Mouse (Mus musculus) ovary, adult 10 weeks (tissue): Measurements from ENCODE around the gene Olfr190. TPM values are rescaled to one million over a fixed set of nuclear protein-coding genes. Genes with fewer than 3 reads are reported as not detected.

Experiments
- polyA plus RNA-seq: library from polyadenylated mRNA; stranded (reverse); fragments of 350-450 nt; fragmentation: Illumina TruSeq; extraction: RNeasy Lipid Tissue Mini Kit (QIAGEN cat#74804); gene quantifications from one replicate; pipeline ENCODE4 v1.2.3, GENCODE M21; 2014

The Olfr190 gene
- polyA plus RNA-seq = not detected

DNA sequence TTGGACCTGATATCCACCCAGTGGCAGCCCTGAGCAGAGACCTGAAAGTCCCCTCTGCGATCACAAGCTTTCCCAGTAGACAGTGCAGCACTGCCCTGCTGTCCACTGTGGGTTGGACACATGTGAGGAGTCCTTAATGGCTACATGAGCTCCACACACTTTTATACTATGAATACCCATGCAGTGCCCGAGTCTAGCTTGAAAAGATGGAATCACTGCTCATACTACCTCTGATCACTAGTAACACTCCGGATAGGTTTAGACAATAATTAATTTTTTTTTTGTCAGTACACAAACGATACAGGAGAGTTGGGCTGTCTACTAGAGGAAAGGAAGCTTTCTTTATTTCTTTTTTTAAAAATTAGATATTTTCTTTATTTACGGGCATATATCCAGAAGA lies at the start of gene Olfr190:
Olfr190 (minus strand) TSS at position 101 of the 400 bp plus-strand sequence.

DNA sequence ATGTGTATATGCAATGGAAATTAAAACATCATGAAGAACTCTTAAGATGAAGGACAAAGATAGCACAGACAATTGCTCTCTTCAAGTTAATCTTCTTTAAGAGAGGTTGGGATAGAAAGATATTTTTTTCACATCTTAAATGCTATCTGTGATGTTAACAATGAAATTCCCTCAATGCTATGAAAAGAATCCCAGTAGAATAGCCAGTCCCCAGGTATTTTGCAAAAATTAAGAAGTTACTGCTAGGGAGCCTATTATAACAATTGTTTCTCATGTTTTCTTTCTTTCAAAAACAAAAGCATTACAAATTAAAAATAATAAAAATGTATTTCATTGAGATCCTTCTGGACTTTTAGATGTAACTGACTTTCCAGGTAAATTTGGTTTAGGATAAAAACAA lies 43.2 kb upstream of the Olfr190 start, which contains the start of gene Olfr194:
Olfr194 (minus strand) TSS at position 101 of the 400 bp plus-strand sequence.

DNA sequence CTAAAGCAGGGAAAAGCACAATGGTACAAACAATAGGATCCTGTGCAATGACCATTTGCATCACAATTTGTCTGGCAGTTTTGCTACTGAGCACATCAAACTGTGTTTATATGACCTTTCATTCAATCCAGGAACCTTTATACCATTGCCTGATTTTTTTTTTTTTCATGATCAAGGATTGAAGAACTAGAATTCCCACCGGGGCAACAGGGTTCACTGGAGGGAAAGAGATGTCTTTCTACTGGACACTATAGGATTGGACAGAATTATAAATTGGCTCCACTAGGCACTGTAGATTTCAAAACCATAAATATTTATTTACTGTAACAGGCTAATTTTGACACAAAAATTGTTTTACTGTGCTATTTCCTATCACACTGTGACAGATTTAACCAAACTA lies 34.0 kb upstream of the Olfr190 start, which contains the start of gene Olfr193:
Olfr193 (minus strand) TSS at position 101 of the 400 bp plus-strand sequence.

DNA sequence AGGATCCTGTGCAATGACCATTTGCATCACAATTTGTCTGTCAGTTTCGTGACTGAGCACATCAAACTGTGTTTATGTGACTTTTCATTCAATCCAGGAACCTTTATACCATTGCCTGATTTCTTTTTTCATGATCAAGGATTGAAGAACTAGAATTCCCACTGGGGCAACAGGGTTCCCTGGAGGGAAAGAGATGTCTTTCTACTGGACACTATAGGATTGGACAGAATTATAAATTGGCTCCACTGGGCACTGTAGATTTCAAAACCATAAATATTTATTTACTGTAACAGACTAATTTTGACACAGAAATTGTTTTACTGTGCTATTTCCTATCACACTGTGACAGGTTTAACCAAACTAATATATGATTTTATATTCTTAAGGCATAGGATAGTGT lies 11.9 kb upstream of the Olfr190 start, which contains the start of gene Olfr191:
Olfr191 (minus strand) TSS at position 101 of the 400 bp plus-strand sequence.

DNA sequence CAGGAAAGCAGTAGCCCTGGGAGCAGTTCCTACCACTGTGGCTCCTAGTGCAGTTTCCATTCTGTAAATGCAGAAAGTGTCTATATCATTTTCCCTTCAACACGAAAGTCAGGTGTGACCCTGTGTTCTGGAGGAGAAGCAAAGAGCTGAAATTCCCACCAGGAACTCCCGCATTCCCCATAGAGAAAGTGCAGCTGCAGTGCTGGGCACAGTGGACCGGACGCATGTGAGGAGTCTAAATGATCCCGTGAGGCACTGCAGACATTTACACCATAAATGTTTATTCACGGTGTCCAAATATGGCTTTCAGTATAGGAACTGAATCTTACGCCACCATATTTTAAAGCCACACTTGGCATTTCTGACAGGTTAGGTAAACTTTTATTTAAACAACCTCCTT lies 38.1 kb downstream of the Olfr190 start, which contains the start of gene Olfr187:
Olfr187 (minus strand) TSS at position 58 of the 400 bp plus-strand sequence.

DNA sequence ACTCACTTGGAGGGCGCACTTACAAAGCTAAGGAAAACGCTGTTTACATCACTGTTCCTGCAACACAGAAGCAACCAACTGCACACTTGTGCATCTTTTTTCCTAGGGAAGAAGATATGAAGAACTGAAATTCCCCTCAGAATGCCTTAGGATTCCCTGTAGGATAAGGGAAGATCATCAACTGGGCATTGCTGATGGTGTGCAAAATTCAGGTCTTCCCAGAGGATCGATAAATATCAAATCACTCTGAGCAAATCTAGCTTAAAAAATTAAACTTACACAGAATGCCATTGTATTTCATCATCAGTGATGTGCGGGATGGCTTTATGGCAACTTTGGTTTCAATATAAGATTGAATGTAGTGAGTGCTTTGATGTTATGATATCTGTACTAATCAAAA lies 47.6 kb downstream of the Olfr190 start, which contains the start of gene Olfr186:
Olfr186 (minus strand) TSS at position 101 of the 400 bp plus-strand sequence.

Other genes with a start within 250 kb of the Olfr190 start
- not detected for gene Olfr177, start 203.2 kb downstream of the Olfr190 start, polyA plus RNA-seq
- not detected for gene Olfr178, start 185.9 kb downstream of the Olfr190 start, polyA plus RNA-seq
- gene Olfr181, start 149.2 kb downstream of the Olfr190 start, polyA plus RNA-seq = not detected
- not detected for gene Olfr180, start 148.6 kb downstream of the Olfr190 start, polyA plus RNA-seq
- gene Olfr183, start 82.6 kb downstream of the Olfr190 start, polyA plus RNA-seq = not detected
- gene Olfr186, start 47.7 kb downstream of the Olfr190 start, polyA plus RNA-seq = not detected
- not detected for gene Olfr187, start 38.2 kb downstream of the Olfr190 start, polyA plus RNA-seq
- not detected for gene Olfr191, start 11.8 kb upstream of the Olfr190 start, polyA plus RNA-seq
- gene Olfr193, start 33.9 kb upstream of the Olfr190 start, polyA plus RNA-seq = not detected
- gene Olfr194, start 43.1 kb upstream of the Olfr190 start, polyA plus RNA-seq = not detected
- not detected for gene Olfr195, start 69.0 kb upstream of the Olfr190 start, polyA plus RNA-seq
- not detected for gene Olfr196, start 92.4 kb upstream of the Olfr190 start, polyA plus RNA-seq
- not detected for gene Olfr198, start 125.5 kb upstream of the Olfr190 start, polyA plus RNA-seq
- not detected for gene Olfr199, start 141.8 kb upstream of the Olfr190 start, polyA plus RNA-seq
- not detected for gene Olfr201, start 194.6 kb upstream of the Olfr190 start, polyA plus RNA-seq
- not detected for gene Olfr202, start 208.8 kb upstream of the Olfr190 start, polyA plus RNA-seq
- not detected for gene Olfr203, start 220.9 kb upstream of the Olfr190 start, polyA plus RNA-seq
- gene Olfr204, start 240.2 kb upstream of the Olfr190 start, polyA plus RNA-seq = not detected